In the genomic region with DNA sequence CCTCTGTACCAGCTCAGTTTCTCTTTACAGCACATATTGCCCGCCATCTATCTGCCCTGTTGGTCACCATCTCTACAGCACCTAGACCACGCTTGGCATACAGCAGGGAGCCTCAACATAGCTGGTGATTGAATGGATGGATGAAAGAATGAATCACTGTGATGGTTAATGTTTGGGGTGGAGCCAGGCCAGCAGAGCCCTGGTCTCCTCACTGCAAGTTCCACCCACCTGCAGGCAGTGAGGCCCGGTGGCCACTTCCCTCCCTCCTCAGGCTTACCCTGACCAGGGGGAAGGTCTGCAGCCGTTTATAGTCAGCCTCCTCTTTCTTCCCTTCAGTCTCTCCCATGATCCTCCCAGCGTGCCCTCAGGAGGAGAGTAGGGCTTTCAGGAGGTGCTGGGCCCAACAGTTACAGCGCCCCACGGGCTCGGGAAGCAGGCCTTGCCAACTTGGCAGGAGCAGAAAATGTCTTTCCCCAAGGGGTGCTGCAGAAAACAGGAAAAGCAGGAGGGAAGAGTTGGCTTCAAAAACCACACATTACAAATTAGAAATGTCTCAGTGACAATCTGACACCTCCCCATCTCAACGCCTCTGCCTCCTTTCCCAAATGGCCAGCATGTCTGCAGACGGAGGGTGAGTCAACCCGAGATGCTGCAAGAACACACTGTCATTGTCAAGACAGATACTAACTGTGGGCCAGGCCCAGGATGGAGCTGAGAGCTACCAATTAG, we compare ENCODE assay signal across 12 mouse cellular contexts. TPM values are rescaled to one million over a fixed set of nuclear protein-coding genes. Genes with fewer than 3 reads are reported as not detected.
A peak's percentile ranks its signal among the peaks of the same experiment; 100 is the strongest.
DNase-seq lines count a peak whose midpoint lies in the region; ATAC-seq lines count a peak whose summit lies in the region.
"Had no signal": no experiment of that assay in that cellular context is flagged by ENCODE, and none has a peak within 500 bp of the region (broad histone marks: within the 10 kb centered on the region; RNA-seq: fewer than 3 reads in every experiment).

No protein-coding gene starts in this region.

- WGBS in forebrain, embryonic 16.5 days: 73% methylated on average over 11 of the region's 11 CpGs
- 91% methylated on average over 11 of the region's 11 CpGs for WGBS in forebrain, embryonic 10.5 days
- 75% methylated on average over 11 of the region's 11 CpGs for WGBS in kidney, embryonic 16.5 days
- WGBS in heart, embryonic 10.5 days: 76% methylated on average over 11 of the region's 11 CpGs

- peaks cover 9% of the 10 kb centered on the region; the same call in 1 of the 2 replicates for H3K36me3 ChIP-seq in forebrain, embryonic 16.5 days (ENCODE audit: control insufficient read depth, insufficient read depth)
- peaks cover 47% of the 10 kb centered on the region for H3K36me3 ChIP-seq in forebrain, embryonic 10.5 days (replicated peaks)
- H3K36me3 ChIP-seq in kidney, embryonic 16.5 days (ENCODE audit: insufficient read depth, low read length): peaks cover 25% of the 10 kb centered on the region
- H3K36me3 ChIP-seq in heart, embryonic 10.5 days: peaks cover 34% of the 10 kb centered on the region

- DNase-seq in forebrain, embryonic 10.5 days (ENCODE audit: extremely low spot score, low spot score): no peak
- DNase-seq in 3134 (ENCODE audit: extremely low read depth, insufficient read length, low spot score): peak; percentile 81
- DNase-seq in brain, adult 2 months (ENCODE audit: low read depth, low spot score): peak; percentile 95
- peak; percentile 80 for DNase-seq in layer of hippocampus, adult 9-11 months
- no peak for DNase-seq in ovary, postnatal 14 days (ENCODE audit: low spot score)
- DNase-seq in heart, embryonic 10.5 days (ENCODE audit: low spot score): no peak
- DNase-seq: gastrocnemius, postnatal 25 days; lung, adult 2 months had no signal

- H3K9me3 ChIP-seq in forebrain, embryonic 16.5 days (ENCODE audit: control insufficient read depth, low read length): no peaks in the 10 kb centered on the region
- H3K9me3 ChIP-seq in forebrain, embryonic 10.5 days: no peaks in the 10 kb centered on the region
- H3K9me3 ChIP-seq in kidney, embryonic 16.5 days (ENCODE audit: low read length): no peaks in the 10 kb centered on the region
- H3K9me3 ChIP-seq in heart, embryonic 10.5 days: no peaks in the 10 kb centered on the region
- H3K9me3 ChIP-seq: neural tube, embryonic 13.5 days had no signal

- no peak overlapping the region for H3K4me3 ChIP-seq in forebrain, embryonic 16.5 days (replicated peaks; ENCODE audit: low read length)
- H3K4me3 ChIP-seq in forebrain, embryonic 10.5 days: no peak overlapping the region
- H3K4me3 ChIP-seq in kidney, embryonic 16.5 days (ENCODE audit: low read length): no peak overlapping the region
- H3K4me3 ChIP-seq in heart, embryonic 10.5 days: no peak overlapping the region
- H3K4me3 ChIP-seq: neural tube, embryonic 13.5 days had no signal

- no peaks in the 10 kb centered on the region for H3K27me3 ChIP-seq in forebrain, embryonic 16.5 days (replicated peaks; ENCODE audit: control insufficient read depth, insufficient read depth, low read length)
- no peaks in the 10 kb centered on the region for H3K27me3 ChIP-seq in forebrain, embryonic 10.5 days (ENCODE audit: poor library complexity, severe bottlenecking)
- H3K27me3 ChIP-seq in kidney, embryonic 16.5 days (ENCODE audit: insufficient read depth, low read length): no peaks in the 10 kb centered on the region
- H3K27me3 ChIP-seq in heart, embryonic 10.5 days (ENCODE audit: insufficient read depth, poor library complexity, severe bottlenecking): no peaks in the 10 kb centered on the region
- H3K27me3 ChIP-seq: CH12.LX; neural tube, embryonic 13.5 days had no signal

- ATAC-seq in forebrain, embryonic 16.5 days: 0 out of 2 replicates have a peak, but pooled peaks have one; percentile 34
- no peak for ATAC-seq in kidney, embryonic 16.5 days (ENCODE audit: low FRiP score, low TSS enrichment)

- H3K4me1 ChIP-seq in forebrain, embryonic 16.5 days (replicated peaks; ENCODE audit: control insufficient read depth, insufficient read depth, low read length): peaks cover 44% of the 10 kb centered on the region
- H3K4me1 ChIP-seq in forebrain, embryonic 10.5 days: peaks cover 11% of the 10 kb centered on the region
- H3K4me1 ChIP-seq in kidney, embryonic 16.5 days (ENCODE audit: insufficient read depth, low read length): 0 out of 2 replicates have a peak, but pooled peaks cover 3% of the 10 kb centered on the region
- H3K4me1 ChIP-seq in heart, embryonic 10.5 days: peaks cover 27% of the 10 kb centered on the region

- H3K27ac ChIP-seq in forebrain, embryonic 16.5 days (ENCODE audit: low read length): peak overlapping the region; percentile 6; the same call in 1 of the 2 replicates
- H3K27ac ChIP-seq in forebrain, embryonic 10.5 days: no peak overlapping the region
- H3K27ac ChIP-seq in kidney, embryonic 16.5 days (ENCODE audit: low read length): no peak overlapping the region
- no peak overlapping the region for H3K27ac ChIP-seq in heart, embryonic 10.5 days
- H3K27ac ChIP-seq: neural tube, embryonic 13.5 days had no signal

- no peak overlapping the region for H3K4me2 ChIP-seq in forebrain, embryonic 16.5 days (ENCODE audit: low read length)
- no peak overlapping the region for H3K4me2 ChIP-seq in kidney, embryonic 16.5 days (replicated peaks; ENCODE audit: low read depth, low read length)
- H3K4me2 ChIP-seq: neural tube, embryonic 13.5 days had no signal

- H3K9ac ChIP-seq in forebrain, embryonic 16.5 days (replicated peaks; ENCODE audit: low read depth, low read length): no peak overlapping the region
- no peak overlapping the region for H3K9ac ChIP-seq in kidney, embryonic 16.5 days (replicated peaks; ENCODE audit: low read length)
- H3K9ac ChIP-seq: neural tube, embryonic 13.5 days had no signal

RNA-seq across cellular contexts. Expression of a gene that starts 12.9 kb away (rescaled TPM):
- polyA plus RNA-seq in forebrain, embryonic 16.5 days (2015; fragmentation: Nextera tagmentation; extraction: Ambion mirVana): 87.9 and 89.5 TPM in 2 replicates
- polyA plus RNA-seq in forebrain, embryonic 10.5 days (2016; fragmentation: Nextera tagmentation; extraction: Ambion mirVana): 63.3 and 70.8 TPM in 2 replicates
- 71.7 and 74.0 TPM in 2 replicates for polyA plus RNA-seq in kidney, embryonic 16.5 days (2015; fragmentation: Nextera tagmentation; extraction: Ambion mirVana)
- 37.3 and 48.0 TPM in 2 replicates for polyA plus RNA-seq in heart, embryonic 10.5 days (2016; fragmentation: Nextera tagmentation; extraction: Ambion mirVana)

RNA-seq across cellular contexts. Expression of a gene that starts 22.4 kb away (rescaled TPM):
- 8.9 and 9.9 TPM in 2 replicates for polyA plus RNA-seq in forebrain, embryonic 16.5 days (2015; fragmentation: Nextera tagmentation; extraction: Ambion mirVana)
- polyA plus RNA-seq in forebrain, embryonic 10.5 days (2016; fragmentation: Nextera tagmentation; extraction: Ambion mirVana): 2.0 and 3.4 TPM in 2 replicates
- polyA plus RNA-seq in kidney, embryonic 16.5 days (2015; fragmentation: Nextera tagmentation; extraction: Ambion mirVana): 5.7 and 5.8 TPM in 2 replicates
- 2.4 and 2.9 TPM in 2 replicates for polyA plus RNA-seq in heart, embryonic 10.5 days (2016; fragmentation: Nextera tagmentation; extraction: Ambion mirVana)

RNA-seq across cellular contexts. Expression of a gene that starts 39.9 kb away (rescaled TPM):
- 19.2 and 24.7 TPM in 2 replicates for polyA plus RNA-seq in forebrain, embryonic 16.5 days (2015; fragmentation: Nextera tagmentation; extraction: Ambion mirVana)
- 1.6 and 1.7 TPM in 2 replicates for polyA plus RNA-seq in forebrain, embryonic 10.5 days (2016; fragmentation: Nextera tagmentation; extraction: Ambion mirVana)
- polyA plus RNA-seq in kidney, embryonic 16.5 days (2015; fragmentation: Nextera tagmentation; extraction: Ambion mirVana): 1.7 and 1.9 TPM in 2 replicates
- polyA plus RNA-seq in heart, embryonic 10.5 days (2016; fragmentation: Nextera tagmentation; extraction: Ambion mirVana): 1.1 and 1.2 TPM in 2 replicates

Comparison
In these comparisons a context has a peak if more than half of its experiments do, and no peak if none do; other contexts are left out.
1. DNase-seq: peak in 3134 (single experiment), brain, adult 2 months (single experiment) and layer of hippocampus, adult 9-11 months (single experiment); none in forebrain, embryonic 10.5 days (single experiment), ovary, postnatal 14 days (single experiment) and heart, embryonic 10.5 days (single experiment).